Mouse (Mus musculus) MEL (cell line): Measurements from ENCODE around the gene Hsp90aa1. TPM values are rescaled to one million over a fixed set of nuclear protein-coding genes. Genes with fewer than 3 reads are reported as not detected.

Experiments
- DNase-seq: peaks from one replicate; pipeline ENCODE4 v3.0.0; 2011; ENCODE audit warnings: low read depth, low spot score
- H3K27ac ChIP-seq: 2 replicates; pipeline ENCODE4 v1.5.1; 2012; ENCODE audit warnings: low read depth, mild to moderate bottlenecking, control low read depth, low read length, moderate library complexity; ENCODE audit not compliant: control insufficient read depth
- H3K27me3 ChIP-seq, 2 experiments: fragments of 150-350 bp in 1 of 2; sonication (generic) in 1 of 2; 2 replicates each; pipeline ENCODE4 v1.6.1; 2012; ENCODE audit warnings: low read length in 2 of 2, mild to moderate bottlenecking in 2 of 2, improper control_type of control experiment in 1 of 2, moderate library complexity in 1 of 2; ENCODE audit not compliant: insufficient read depth in 2 of 2, control insufficient read depth in 1 of 2
- H3K36me3 ChIP-seq, 2 experiments: 2 replicates each; pipeline ENCODE4 v1.6.1; 2012 to 2014; ENCODE audit warnings: low read length in 2 of 2, improper control_type of control experiment in 1 of 2, inconsistent platforms in 1 of 2, mild to moderate bottlenecking in 1 of 2; ENCODE audit not compliant: insufficient read depth in 2 of 2, control insufficient read depth in 1 of 2
- H3K4me1 ChIP-seq, 2 experiments: fragments of 150-350 bp in 1 of 2; sonication (generic) in 1 of 2; 2 replicates each; pipeline ENCODE4 v1.6.1; 2012; ENCODE audit warnings: low read length in 2 of 2, improper control_type of control experiment in 1 of 2, mild to moderate bottlenecking in 1 of 2; ENCODE audit not compliant: insufficient read depth in 2 of 2, control insufficient read depth in 1 of 2
- H3K4me3 ChIP-seq, 2 experiments: fragments of 150-350 bp in 1 of 2; sonication (generic) in 1 of 2; 2 replicates each; pipeline ENCODE4 v1.5.1; 2012; ENCODE audit warnings: low read depth in 2 of 2, low read length in 2 of 2, mild to moderate bottlenecking in 2 of 2, moderate library complexity in 2 of 2, control low read depth in 1 of 2, improper control_type of control experiment in 1 of 2; ENCODE audit not compliant: control insufficient read depth in 1 of 2, insufficient read depth in 1 of 2
- H3K79me2 ChIP-seq: 2 replicates; pipeline ENCODE4 v1.6.1; 2012; ENCODE audit warnings: mild to moderate bottlenecking, low read length, moderate library complexity; ENCODE audit not compliant: control insufficient read depth, poor library complexity, insufficient read depth
- H3K9ac ChIP-seq: 2 replicates; pipeline ENCODE4 v1.6.1; 2012; ENCODE audit warnings: low read depth, mild to moderate bottlenecking, control low read depth, low read length, moderate library complexity; ENCODE audit not compliant: control insufficient read depth, poor library complexity, severe bottlenecking
- H3K9me3 ChIP-seq: fragments of 150-350 bp; sonication (generic); replicated peaks from 2 replicates; pipeline ENCODE4 v1.6.1; 2012; ENCODE audit warnings: mild to moderate bottlenecking, low read length, improper control_type of control experiment, moderate library complexity; ENCODE audit not compliant: insufficient read depth
- CHD1 ChIP-seq: IDR thresholded peaks from 2 replicates; pipeline ENCODE4 v1.6.1; 2012; ENCODE audit warnings: low read depth, mild to moderate bottlenecking, inconsistent platforms, low read length, improper control_type of control experiment
- CHD2 ChIP-seq: IDR thresholded peaks from 2 replicates; pipeline ENCODE4 v1.6.1; 2011; ENCODE audit warnings: low read length, improper control_type of control experiment
- EP300 ChIP-seq, 2 experiments: IDR thresholded peaks; 2 replicates each; pipeline ENCODE4 v1.6.1; 2011; ENCODE audit warnings: improper control_type of control experiment in 2 of 2, low read length in 2 of 2, low read depth in 1 of 2, mild to moderate bottlenecking in 1 of 2
- ETS1 ChIP-seq: IDR thresholded peaks from 2 replicates; pipeline ENCODE4 v1.6.1; 2012; ENCODE audit warnings: low read depth, mild to moderate bottlenecking, inconsistent platforms, low read length, improper control_type of control experiment, moderate library complexity
- GATA1 ChIP-seq: IDR thresholded peaks from 2 replicates; pipeline ENCODE4 v1.6.1; 2011; ENCODE audit warnings: low read depth, low read length, improper control_type of control experiment
- JUND ChIP-seq: IDR thresholded peaks from 2 replicates; pipeline ENCODE4 v1.6.1; 2011; ENCODE audit warnings: low read depth, mild to moderate bottlenecking, improper control_type of control experiment, low read length
- KAT2A ChIP-seq: conservative IDR thresholded peaks from 2 replicates; pipeline ENCODE4 v1.6.1; 2012; ENCODE audit warnings: low read depth, low read length, improper control_type of control experiment, inconsistent platforms
- MAFK ChIP-seq: IDR thresholded peaks from 2 replicates; pipeline ENCODE4 v1.6.1; 2011; ENCODE audit warnings: low read depth, mild to moderate bottlenecking, low read length, improper control_type of control experiment, borderline replicate concordance
- MAX ChIP-seq: IDR thresholded peaks from 2 replicates; pipeline ENCODE4 v1.6.1; 2011; ENCODE audit warnings: low read length, improper control_type of control experiment
- MAZ ChIP-seq: IDR thresholded peaks from 2 replicates; pipeline ENCODE4 v1.6.1; 2012; ENCODE audit warnings: low read depth, mild to moderate bottlenecking, inconsistent platforms, low read length, improper control_type of control experiment
- MXI1 ChIP-seq: IDR thresholded peaks from 2 replicates; pipeline ENCODE4 v1.6.1; 2011; ENCODE audit warnings: mild to moderate bottlenecking, low read depth, low read length, improper control_type of control experiment
- MYC ChIP-seq: IDR thresholded peaks from 2 replicates; pipeline ENCODE4 v1.6.1; 2011; ENCODE audit warnings: low read depth, mild to moderate bottlenecking, low read length, improper control_type of control experiment, moderate library complexity
- NELFE ChIP-seq: IDR thresholded peaks from 2 replicates; pipeline ENCODE4 v1.6.1; 2011; ENCODE audit warnings: low read depth, low read length, improper control_type of control experiment
- NRF1 ChIP-seq: IDR thresholded peaks from 2 replicates; pipeline ENCODE4 v1.6.1; 2014; ENCODE audit warnings: low read depth, mild to moderate bottlenecking, inconsistent platforms, low read length, improper control_type of control experiment, moderate library complexity; ENCODE audit not compliant: poor library complexity, insufficient read depth, severe bottlenecking
- POLR2A ChIP-seq, 2 experiments: IDR thresholded peaks; 2 replicates each; pipeline ENCODE4 v1.6.1; 2011 to 2012; ENCODE audit warnings: low read length in 2 of 2, mild to moderate bottlenecking in 2 of 2, control low read depth in 1 of 2, improper control_type of control experiment in 1 of 2, low read depth in 1 of 2, moderate library complexity in 1 of 2; ENCODE audit not compliant: control insufficient read depth in 1 of 2, insufficient read depth in 1 of 2, poor library complexity in 1 of 2
- POLR2AphosphoS2 ChIP-seq: IDR thresholded peaks from 2 replicates; pipeline ENCODE4 v1.6.1; 2011; ENCODE audit warnings: low read length, improper control_type of control experiment
- RCOR1 ChIP-seq: IDR thresholded peaks from 2 replicates; pipeline ENCODE4 v1.6.1; 2012; ENCODE audit warnings: low read depth, mild to moderate bottlenecking, inconsistent platforms, low read length, improper control_type of control experiment
- SIN3A ChIP-seq: IDR thresholded peaks from 2 replicates; pipeline ENCODE4 v1.6.1; 2012; ENCODE audit warnings: low read length, improper control_type of control experiment, inconsistent platforms
- SMC3 ChIP-seq: IDR thresholded peaks from 2 replicates; pipeline ENCODE4 v1.6.1; 2011; ENCODE audit warnings: low read depth, low read length, improper control_type of control experiment
- TAL1 ChIP-seq: IDR thresholded peaks from 2 replicates; pipeline ENCODE4 v1.6.1; 2012; ENCODE audit warnings: mild to moderate bottlenecking, inconsistent platforms, low read length, moderate library complexity, mixed read lengths
- TBP ChIP-seq: IDR thresholded peaks from 2 replicates; pipeline ENCODE4 v1.8.0; 2011; ENCODE audit warnings: low read depth, low read length, improper control_type of control experiment
- TCF12 ChIP-seq: IDR thresholded peaks from 2 replicates; pipeline ENCODE4 v1.6.1; 2014; ENCODE audit warnings: low read depth, mild to moderate bottlenecking, inconsistent platforms, low read length, improper control_type of control experiment, moderate library complexity
- USF2 ChIP-seq, 2 experiments: IDR thresholded peaks; 2 replicates each; pipeline ENCODE4 v1.6.1; 2011 to 2012; ENCODE audit warnings: improper control_type of control experiment in 2 of 2, low read length in 2 of 2, borderline replicate concordance in 1 of 2, inconsistent platforms in 1 of 2, low read depth in 1 of 2, mild to moderate bottlenecking in 1 of 2; ENCODE audit not compliant: insufficient read depth in 1 of 2
- ZC3H11A ChIP-seq: IDR thresholded peaks from 2 replicates; pipeline ENCODE4 v1.6.1; 2012; ENCODE audit warnings: low read depth, mild to moderate bottlenecking, inconsistent platforms, low read length, improper control_type of control experiment
- ZMIZ1 ChIP-seq: IDR thresholded peaks from 2 replicates; pipeline ENCODE4 v1.6.1; 2012; ENCODE audit warnings: low read depth, mild to moderate bottlenecking, inconsistent platforms, low read length, improper control_type of control experiment, moderate library complexity
- polyA plus RNA-seq, 2 experiments: library from polyadenylated mRNA; stranded (reverse) in 1 of 2; unstranded in 1 of 2; fragments of >175 nt in 1 of 2; fragments of >200 nt in 1 of 2; gene quantifications; 2 replicates each; pipeline versions ENCODE4 v1.2.1 to v1.2.4; 2012; ENCODE audit warnings: low replicate concordance in 2 of 2, low read depth in 1 of 2; ENCODE audit not compliant: insufficient read length in 2 of 2, insufficient read depth in 1 of 2, missing spikeins in 1 of 2
- total RNA-seq: library from RNA; depleted of rRNA; stranded (reverse); fragments of 300-350 nt; gene quantifications from 2 replicates; pipeline ENCODE4 v1.2.3, GENCODE M21; 2012

Gene Hsp90aa1
- total and polyA plus RNA-seq, 3 experiments, result 913 to 1,509 (median 1,471) TPM

GRCm38 (mm10) chr12:110698523-110699170 is 3.9 kb downstream of the Hsp90aa1 start:
- H3K9me3 ChIP-seq, result no peaks in the 10 kb centered on the region
- peaks cover 6 to 44% of the 10 kb centered on the region in 2 experiments for H3K36me3 ChIP-seq
- peak overlapping the region; percentile 21 to 46 for H3K4me3 ChIP-seq
- peak overlapping the region; percentile 100 for H3K9ac ChIP-seq
- peaks cover 28% of the 10 kb centered on the region for H3K79me2 ChIP-seq
- no peaks in the 10 kb centered on the region for H3K27me3 ChIP-seq
- peak; percentile 71; the same call in 1 of the 2 replicates for TF ChIP-seq SIN3A
- no peak for TF ChIP-seq NRF1
- TF ChIP-seq USF2 (IDR thresholded peaks at IDR 0.05; ENCODE audit: borderline replicate concordance in 1 of 2, insufficient read depth in 1 of 2, low read depth in 1 of 2, low read length in 2 of 2), result no peak
- no peak for TF ChIP-seq ZC3H11A
- TF ChIP-seq POLR2AphosphoS2, result peak; percentile 80
- peak; percentile 65 to 83 for TF ChIP-seq EP300 (IDR thresholded peaks at IDR 0.05; ENCODE audit: low read depth in 1 of 2, low read length in 2 of 2)
- TF ChIP-seq CHD1, result no peak
- TF ChIP-seq JUND, result peak; percentile 59; the same call in 1 of the 2 replicates
- peak; percentile 88; the same call in 1 of the 2 replicates for TF ChIP-seq ZMIZ1
- TF ChIP-seq MXI1, result peak; percentile 84; the same call in 1 of the 2 replicates
- peak; percentile 58 for TF ChIP-seq TAL1
- no peak for TF ChIP-seq MAFK
- TF ChIP-seq POLR2A (IDR thresholded peaks at IDR 0.05; ENCODE audit: control insufficient read depth in 1 of 2, insufficient read depth in 1 of 2, low read depth in 1 of 2, low read length in 2 of 2, poor library complexity in 1 of 2), result peak in 1 of 2 experiments; percentile 82; a peak in 2 of 4 replicates
- TF ChIP-seq SMC3, result no peak
- peak; percentile 53 for TF ChIP-seq TCF12
- TF ChIP-seq GATA1, result peak; percentile 90
- peak; percentile 79 for TF ChIP-seq NELFE
- TF ChIP-seq CHD2, result peak; percentile 56; the same call in 1 of the 2 replicates
- TF ChIP-seq TBP, result peak; percentile 94
- peak; percentile 97 for TF ChIP-seq MYC
- TF ChIP-seq MAX, result peak; percentile 93
- TF ChIP-seq RCOR1, result peak; percentile 46; the same call in 1 of the 2 replicates
- peak; percentile 93 for TF ChIP-seq MAZ
- TF ChIP-seq KAT2A, result peak; percentile 30; the same call in 1 of the 2 replicates
- TF ChIP-seq ETS1, result peak; percentile 69; the same call in 1 of the 2 replicates
- peaks cover 18 to 45% of the 10 kb centered on the region in 2 experiments for H3K4me1 ChIP-seq
- H3K27ac ChIP-seq, result peak overlapping the region; percentile 99
- peak; percentile 91 for DNase-seq
